Mouse (Mus musculus): Measurements from ENCODE around the gene Selenom. TPM values are rescaled to one million over a fixed set of nuclear protein-coding genes. Genes with fewer than 3 reads are reported as not detected.

The Selenom gene
- polyA plus RNA-seq, 1 experiment: 24.5 TPM

- Histone ChIP-seq H3K4me1 (ENCODE audit: control insufficient read depth, insufficient read depth, low read length) (no peaks in the 10 kb centered on the region), H3K4me3 (ENCODE audit: insufficient read depth, low read length) (no peak overlapping the region), H3K27ac (ENCODE audit: insufficient read depth, low read depth, low read length) (no peak overlapping the region)
- TF ChIP-seq CTCF (IDR thresholded peaks at IDR 0.05; ENCODE audit: low read depth, low read length): no peak
- no peak for TF ChIP-seq POLR2A (IDR thresholded peaks at IDR 0.05; ENCODE audit: borderline replicate concordance, low read depth, low read length)
Measured at GRCm38 (mm10) chr11:3519051-3519726, 4.7 kb downstream of the Selenom start.

DNA sequence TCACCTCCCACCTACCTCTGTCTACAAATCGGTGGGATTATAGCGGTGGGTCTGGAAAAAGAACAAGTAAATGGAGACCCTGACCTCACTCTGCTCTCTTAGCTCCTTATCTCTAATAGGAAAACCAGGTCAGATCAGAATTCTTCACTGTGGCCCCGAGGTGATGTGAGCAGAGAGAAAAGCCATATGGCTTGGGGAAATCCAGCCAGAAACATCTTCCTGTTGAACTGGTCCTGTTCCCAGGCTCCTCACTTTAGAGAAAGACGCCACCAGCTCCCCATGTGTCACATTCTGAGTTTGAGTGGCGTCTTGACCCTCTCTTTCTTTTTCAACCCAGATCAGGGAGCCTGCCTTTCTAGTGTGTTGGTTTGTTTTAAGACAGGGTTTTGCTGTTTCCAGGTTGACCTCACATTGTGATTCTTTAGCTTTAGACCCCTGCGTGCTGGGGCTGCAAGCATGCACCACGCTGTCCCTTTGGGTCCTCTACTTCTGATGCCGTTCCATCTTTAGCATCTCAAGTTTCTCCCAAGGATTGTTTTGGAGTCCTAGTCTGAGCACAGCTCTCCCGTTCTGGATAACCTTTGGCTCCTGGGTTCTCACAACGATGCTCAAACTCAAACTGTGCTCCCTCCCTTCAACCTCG is 5.4 kb downstream of the Selenom start:
- TF ChIP-seq POLR2A (IDR thresholded peaks at IDR 0.05; ENCODE audit: borderline replicate concordance, low read depth, low read length) (no peak), CTCF (IDR thresholded peaks at IDR 0.05; ENCODE audit: low read depth, low read length) (no peak)
- H3K27ac ChIP-seq (ENCODE audit: insufficient read depth, low read depth, low read length): no peak overlapping the region
- no peak overlapping the region for H3K4me3 ChIP-seq (ENCODE audit: insufficient read depth, low read length)
- H3K4me1 ChIP-seq (ENCODE audit: control insufficient read depth, insufficient read depth, low read length): no peaks in the 10 kb centered on the region

GRCm38 (mm10) chr11:3520919-3521318 is 6.4 kb downstream of the Selenom start:
- Histone ChIP-seq H3K4me3 (ENCODE audit: insufficient read depth, low read length) (no peak overlapping the region), H3K27ac (ENCODE audit: insufficient read depth, low read depth, low read length) (no peak overlapping the region), H3K4me1 (ENCODE audit: control insufficient read depth, insufficient read depth, low read length) (no peaks in the 10 kb centered on the region)
- TF ChIP-seq CTCF (IDR thresholded peaks at IDR 0.05; ENCODE audit: low read depth, low read length) (no peak), POLR2A (IDR thresholded peaks at IDR 0.05; ENCODE audit: borderline replicate concordance, low read depth, low read length) (no peak)

- Histone ChIP-seq H3K4me3 (ENCODE audit: insufficient read depth, low read length) (no peak overlapping the region), H3K4me1 (ENCODE audit: control insufficient read depth, insufficient read depth, low read length) (no peaks in the 10 kb centered on the region), H3K27ac (ENCODE audit: insufficient read depth, low read depth, low read length) (no peak overlapping the region)
- no peak for TF ChIP-seq POLR2A (IDR thresholded peaks at IDR 0.05; ENCODE audit: borderline replicate concordance, low read depth, low read length)
- TF ChIP-seq CTCF (IDR thresholded peaks at IDR 0.05; ENCODE audit: low read depth, low read length): no peak
Measured at GRCm38 (mm10) chr11:3521339-3522224, 7.1 kb downstream of the Selenom start.

DNA sequence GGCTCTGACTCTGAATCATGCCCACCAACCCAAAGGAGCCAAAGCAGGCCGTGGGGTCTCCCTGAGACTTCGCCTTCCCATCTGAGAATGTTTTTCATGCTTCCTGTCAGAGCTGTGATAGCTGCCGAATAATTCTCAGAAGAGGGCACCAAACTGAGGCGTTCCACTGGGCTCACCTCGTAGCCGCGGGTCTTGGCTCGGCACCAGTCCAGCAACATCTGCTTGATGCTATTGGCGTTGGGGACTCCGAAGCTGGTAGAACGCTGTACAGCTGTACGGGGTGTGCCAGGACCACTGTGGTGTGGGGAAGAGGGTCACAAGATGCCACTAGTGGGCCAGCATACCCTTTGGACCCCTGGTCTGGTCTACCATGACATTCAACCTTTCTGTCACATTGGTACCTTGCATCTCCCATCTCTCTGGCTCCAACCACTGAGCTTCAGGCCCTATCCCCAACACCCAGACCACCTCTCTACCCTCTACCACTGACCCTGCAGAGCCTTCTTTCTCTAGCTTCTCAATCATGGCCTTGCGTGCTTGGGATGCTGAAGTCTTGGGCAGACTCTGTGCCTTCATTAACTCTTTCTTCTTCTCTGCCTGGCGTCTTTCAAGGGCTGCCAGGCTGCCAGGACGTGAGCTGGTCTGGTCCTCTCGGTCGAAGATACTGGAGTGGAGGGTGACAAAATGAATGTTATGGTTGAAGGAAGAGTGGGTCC is 8.0 kb downstream of the Selenom start:
- Histone ChIP-seq H3K4me1 (ENCODE audit: control insufficient read depth, insufficient read depth, low read length) (no peaks in the 10 kb centered on the region), H3K27ac (ENCODE audit: insufficient read depth, low read depth, low read length) (no peak overlapping the region), H3K4me3 (ENCODE audit: insufficient read depth, low read length) (no peak overlapping the region)
- TF ChIP-seq CTCF (IDR thresholded peaks at IDR 0.05; ENCODE audit: low read depth, low read length) (no peak), POLR2A (IDR thresholded peaks at IDR 0.05; ENCODE audit: borderline replicate concordance, low read depth, low read length) (no peak)

DNA sequence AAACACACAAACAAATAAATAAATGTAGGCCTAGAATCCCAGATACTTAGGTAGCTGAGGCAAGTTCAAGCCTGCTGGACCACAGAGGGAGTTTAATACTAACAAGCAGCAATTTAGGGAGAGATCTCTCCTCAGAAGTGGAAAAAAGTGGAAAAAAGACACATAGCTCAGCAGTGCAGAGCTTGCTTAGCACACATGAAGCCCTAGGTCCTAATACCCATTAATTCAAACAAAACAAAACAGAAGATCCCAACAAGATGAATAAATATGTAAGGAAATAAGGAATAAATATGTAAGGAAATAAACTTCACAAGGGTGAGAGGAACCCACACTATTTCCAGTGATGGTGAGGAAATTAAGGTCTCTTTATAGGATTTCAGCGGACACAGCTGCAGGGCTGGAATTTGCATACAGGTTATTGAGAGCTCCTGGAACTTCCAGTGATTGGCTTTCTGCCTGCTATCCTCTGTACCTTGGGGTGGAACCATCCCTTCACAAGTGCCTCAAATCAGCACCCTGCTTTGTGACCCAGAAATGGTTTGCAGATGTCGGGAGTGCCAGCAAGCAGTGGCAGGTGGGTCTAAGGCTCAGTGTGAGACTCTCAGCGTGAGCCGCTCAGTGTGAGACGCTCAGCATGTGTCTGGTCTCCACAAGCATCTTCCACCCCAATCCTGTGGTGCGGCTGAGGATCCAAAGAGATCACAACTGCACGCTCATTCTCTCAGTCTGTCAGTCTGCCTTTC is 9.5 kb downstream of the Selenom start:
- no peaks in the 10 kb centered on the region for H3K4me1 ChIP-seq (ENCODE audit: control insufficient read depth, insufficient read depth, low read length)
- H3K4me3 ChIP-seq (ENCODE audit: insufficient read depth, low read length): no peak overlapping the region
- H3K27ac ChIP-seq (ENCODE audit: insufficient read depth, low read depth, low read length): no peak overlapping the region
- TF ChIP-seq POLR2A (IDR thresholded peaks at IDR 0.05; ENCODE audit: borderline replicate concordance, low read depth, low read length): no peak
- no peak for TF ChIP-seq CTCF (IDR thresholded peaks at IDR 0.05; ENCODE audit: low read depth, low read length)

GRCm38 (mm10) chr11:3525560-3525959 is 11.1 kb downstream of the Selenom start:
- Histone ChIP-seq H3K27ac (ENCODE audit: insufficient read depth, low read depth, low read length) (no peak overlapping the region), H3K4me1 (ENCODE audit: control insufficient read depth, insufficient read depth, low read length) (no peaks in the 10 kb centered on the region), H3K4me3 (ENCODE audit: insufficient read depth, low read length) (no peak overlapping the region)
- TF ChIP-seq CTCF (IDR thresholded peaks at IDR 0.05; ENCODE audit: low read depth, low read length): no peak
- no peak for TF ChIP-seq POLR2A (IDR thresholded peaks at IDR 0.05; ENCODE audit: borderline replicate concordance, low read depth, low read length)

GRCm38 (mm10) chr11:3526207-3526606 is 11.7 kb downstream of the Selenom start:
- no peak for TF ChIP-seq POLR2A (IDR thresholded peaks at IDR 0.05; ENCODE audit: borderline replicate concordance, low read depth, low read length)
- no peak for TF ChIP-seq CTCF (IDR thresholded peaks at IDR 0.05; ENCODE audit: low read depth, low read length)
- H3K4me1 ChIP-seq (ENCODE audit: control insufficient read depth, insufficient read depth, low read length): no peaks in the 10 kb centered on the region
- no peak overlapping the region for H3K4me3 ChIP-seq (ENCODE audit: insufficient read depth, low read length)
- H3K27ac ChIP-seq (ENCODE audit: insufficient read depth, low read depth, low read length): no peak overlapping the region
